Mouse (Mus musculus): ENCODE data around the gene Pdx1. TPM values are rescaled to one million over a fixed set of nuclear protein-coding genes. Genes with fewer than 3 reads are reported as not detected.

Gene Pdx1
- polyA plus RNA-seq, 1 experiment from 2014 or later: not detected

GRCm38 (mm10) chr5:147305856-147306637 lies 36.3 kb downstream of the Pdx1 start:
- Histone ChIP-seq H3K27ac (no peak overlapping the region), H3K9ac (no peak overlapping the region), H3K9me3 (replicated peaks) (no peaks in the 10 kb centered on the region), H3K4me1 (peaks cover 14% of the 10 kb centered on the region; the same call in 1 of the 2 replicates), H3K27me3 (peaks cover 100% of the 10 kb centered on the region), H3K4me3 (peak overlapping the region; percentile 12; the same call in 1 of the 2 replicates), H3K36me3 (ENCODE audit: poor library complexity, severe bottlenecking) (no peaks in the 10 kb centered on the region), H3K4me2 (no peak overlapping the region; the same call in 1 of the 2 replicates)
- under 1% methylated on average over 58 of the region's 58 CpGs for WGBS
- no peak for ATAC-seq

- Histone ChIP-seq H3K4me2 (no peak within 1 kb of the TSS; the same call in 1 of the 2 replicates), H3K4me1 (peaks cover 14% of the 10 kb centered on the region; the same call in 1 of the 2 replicates), H3K27ac (no peak within 1 kb of the TSS), H3K9me3 (replicated peaks) (no peaks in the 10 kb centered on the region), H3K9ac (no peak within 1 kb of the TSS), H3K4me3 (peak within 1 kb of the TSS; percentile 12; the same call in 1 of the 2 replicates), H3K27me3 (peaks cover 100% of the 10 kb centered on the region), H3K36me3 (ENCODE audit: poor library complexity, severe bottlenecking) (no peaks in the 10 kb centered on the region)
- ATAC-seq: no peak
- WGBS: under 1% methylated on average over 61 of the region's 63 CpGs
Observed at GRCm38 (mm10) chr5:147306638-147307397, 37.1 kb downstream of the Pdx1 start, which contains the start of gene Cdx2. Gene Cdx2, minus strand, starts transcription at chr5:147307270.

- no peak for ATAC-seq
- Histone ChIP-seq H3K27me3 (peaks cover 100% of the 10 kb centered on the region), H3K4me3 (no peak overlapping the region), H3K4me1 (peaks cover 14% of the 10 kb centered on the region; the same call in 1 of the 2 replicates), H3K27ac (no peak overlapping the region), H3K4me2 (no peak overlapping the region), H3K9me3 (replicated peaks) (no peaks in the 10 kb centered on the region), H3K9ac (no peak overlapping the region), H3K36me3 (ENCODE audit: poor library complexity, severe bottlenecking) (no peaks in the 10 kb centered on the region)
- 1% methylated on average over 12 of the region's 12 CpGs for WGBS
Observed at GRCm38 (mm10) chr5:147307398-147307785, 37.6 kb downstream of the Pdx1 start.

GRCm38 (mm10) chr5:147308451-147308850 lies 38.7 kb downstream of the Pdx1 start:
- H3K4me3 ChIP-seq: no peak overlapping the region
- no peak for ATAC-seq
- H3K9ac ChIP-seq: no peak overlapping the region
- 4% methylated on average over 9 of the region's 9 CpGs for WGBS
- H3K27me3 ChIP-seq: peaks cover 100% of the 10 kb centered on the region
- H3K9me3 ChIP-seq (replicated peaks): no peaks in the 10 kb centered on the region
- H3K4me1 ChIP-seq: peaks cover 14% of the 10 kb centered on the region; the same call in 1 of the 2 replicates
- no peak overlapping the region for H3K27ac ChIP-seq
- no peaks in the 10 kb centered on the region for H3K36me3 ChIP-seq (ENCODE audit: poor library complexity, severe bottlenecking)
- H3K4me2 ChIP-seq: no peak overlapping the region

GRCm38 (mm10) chr5:147309786-147310185 lies 40.0 kb downstream of the Pdx1 start:
- Histone ChIP-seq H3K9ac (no peak overlapping the region), H3K4me2 (no peak overlapping the region), H3K27ac (no peak overlapping the region), H3K4me1 (peaks cover 7% of the 10 kb centered on the region; the same call in 1 of the 2 replicates), H3K9me3 (replicated peaks) (no peaks in the 10 kb centered on the region), H3K36me3 (ENCODE audit: poor library complexity, severe bottlenecking) (no peaks in the 10 kb centered on the region), H3K27me3 (peaks cover 100% of the 10 kb centered on the region), H3K4me3 (no peak overlapping the region)
- 0% methylated on average over 2 of the region's 2 CpGs for whole genome bisulfite sequencing
- no peak for ATAC-seq

- no peaks in the 10 kb centered on the region for H3K9me3 ChIP-seq (replicated peaks)
- no peaks in the 10 kb centered on the region for H3K4me1 ChIP-seq
- no peak overlapping the region for H3K9ac ChIP-seq
- under 1% methylated on average over 27 of the region's 27 CpGs for WGBS
- no peak for ATAC-seq
- no peaks in the 10 kb centered on the region for H3K36me3 ChIP-seq (ENCODE audit: poor library complexity, severe bottlenecking)
- no peak overlapping the region for H3K4me3 ChIP-seq
- peaks cover 100% of the 10 kb centered on the region for H3K27me3 ChIP-seq
- H3K4me2 ChIP-seq: no peak overlapping the region
- H3K27ac ChIP-seq: no peak overlapping the region
Observed at GRCm38 (mm10) chr5:147312830-147313685, 43.3 kb downstream of the Pdx1 start.

- no peak overlapping the region for H3K4me3 ChIP-seq
- H3K9me3 ChIP-seq (replicated peaks): no peaks in the 10 kb centered on the region
- H3K4me1 ChIP-seq: no peaks in the 10 kb centered on the region
- no peak overlapping the region for H3K4me2 ChIP-seq
- peaks cover 100% of the 10 kb centered on the region for H3K27me3 ChIP-seq
- H3K9ac ChIP-seq: no peak overlapping the region
- ATAC-seq: no peak
- no peaks in the 10 kb centered on the region for H3K36me3 ChIP-seq (ENCODE audit: poor library complexity, severe bottlenecking)
- WGBS: under 1% methylated on average over 39 of the region's 39 CpGs
- H3K27ac ChIP-seq: no peak overlapping the region
Observed at GRCm38 (mm10) chr5:147314646-147315431, 45.1 kb downstream of the Pdx1 start.

GRCm38 (mm10) chr5:147315432-147316075 lies 45.8 kb downstream of the Pdx1 start:
- Histone ChIP-seq H3K4me1 (no peaks in the 10 kb centered on the region), H3K27ac (no peak overlapping the region), H3K27me3 (peaks cover 100% of the 10 kb centered on the region), H3K4me3 (no peak overlapping the region), H3K36me3 (ENCODE audit: poor library complexity, severe bottlenecking) (no peaks in the 10 kb centered on the region), H3K9ac (no peak overlapping the region), H3K4me2 (no peak overlapping the region), H3K9me3 (replicated peaks) (no peaks in the 10 kb centered on the region)
- 1% methylated on average over 25 of the region's 25 CpGs for WGBS
- ATAC-seq: no peak

- Histone ChIP-seq H3K4me3 (no peak overlapping the region), H3K9me3 (replicated peaks) (no peaks in the 10 kb centered on the region), H3K4me2 (no peak overlapping the region), H3K36me3 (ENCODE audit: poor library complexity, severe bottlenecking) (no peaks in the 10 kb centered on the region), H3K4me1 (no peaks in the 10 kb centered on the region), H3K27ac (no peak overlapping the region), H3K9ac (no peak overlapping the region), H3K27me3 (peaks cover 99% of the 10 kb centered on the region)
- 3% methylated on average over 7 of the region's 7 CpGs for WGBS
- no peak for ATAC-seq
Observed at GRCm38 (mm10) chr5:147317321-147317720, 47.6 kb downstream of the Pdx1 start.

GRCm38 (mm10) chr5:147317991-147318390 lies 48.2 kb downstream of the Pdx1 start:
- no peaks in the 10 kb centered on the region for H3K36me3 ChIP-seq (ENCODE audit: poor library complexity, severe bottlenecking)
- 15% methylated on average over 7 of the region's 7 CpGs for WGBS
- H3K4me1 ChIP-seq: no peaks in the 10 kb centered on the region
- no peak overlapping the region for H3K4me3 ChIP-seq
- H3K9ac ChIP-seq: no peak overlapping the region
- H3K9me3 ChIP-seq (replicated peaks): no peaks in the 10 kb centered on the region
- H3K27ac ChIP-seq: no peak overlapping the region
- H3K4me2 ChIP-seq: no peak overlapping the region
- H3K27me3 ChIP-seq: peaks cover 99% of the 10 kb centered on the region
- no peak for ATAC-seq

- Histone ChIP-seq H3K27me3 (peaks cover 87% of the 10 kb centered on the region), H3K36me3 (ENCODE audit: poor library complexity, severe bottlenecking) (no peaks in the 10 kb centered on the region), H3K4me1 (no peaks in the 10 kb centered on the region), H3K4me3 (no peak overlapping the region), H3K9ac (no peak overlapping the region), H3K27ac (no peak overlapping the region), H3K9me3 (replicated peaks) (no peaks in the 10 kb centered on the region), H3K4me2 (no peak overlapping the region)
- ATAC-seq: peak; percentile 71
Observed at GRCm38 (mm10) chr5:147319653-147320052, 49.9 kb downstream of the Pdx1 start.
